ENCODE assay signal across 8 mouse cellular contexts in genomic region chr7:67803857-67804215, GRCm38 (mm10). TPM values are rescaled to one million over a fixed set of nuclear protein-coding genes. Genes with fewer than 3 reads are reported as not detected.
DNase-seq lines count a peak whose midpoint lies in the region; ATAC-seq and TF ChIP-seq lines count a peak whose summit lies in the region.

No protein-coding gene starts in this region.

- TF ChIP-seq CTCF in cerebellum, adult 2 months (IDR thresholded peaks at IDR 0.05; ENCODE audit: borderline replicate concordance, insufficient read depth, low read depth, low read length): no peak

- no peak for TF ChIP-seq POLR2A in cerebellum, adult 2 months (IDR thresholded peaks at IDR 0.05; ENCODE audit: borderline replicate concordance, insufficient read depth, low read length)

- peak overlapping the region; percentile 62 for H3K4me2 ChIP-seq in neural tube, embryonic 11.5 days (ENCODE audit: low read depth)
- peak overlapping the region; percentile 61 for H3K4me2 ChIP-seq in limb, embryonic 15.5 days
- H3K4me2 ChIP-seq in stomach, embryonic 16.5 days (ENCODE audit: low read depth, low read length): peak overlapping the region; percentile 57

- no peaks in the 10 kb centered on the region for H3K4me1 ChIP-seq in cerebellum, adult 2 months (ENCODE audit: control insufficient read depth, insufficient read depth, low read length)
- H3K4me1 ChIP-seq in neural tube, embryonic 11.5 days (ENCODE audit: control insufficient read depth, insufficient read depth, low read length): no peaks in the 10 kb centered on the region
- H3K4me1 ChIP-seq in limb, embryonic 15.5 days: peaks cover 9% of the 10 kb centered on the region
- H3K4me1 ChIP-seq in stomach, embryonic 16.5 days (ENCODE audit: control insufficient read depth, insufficient read depth, low read length): peaks cover 4% of the 10 kb centered on the region; the same call in 1 of the 2 replicates

- no peaks in the 10 kb centered on the region for H3K9me3 ChIP-seq in neural tube, embryonic 11.5 days (ENCODE audit: control insufficient read depth, low read length)
- no peaks in the 10 kb centered on the region for H3K9me3 ChIP-seq in limb, embryonic 15.5 days
- no peaks in the 10 kb centered on the region for H3K9me3 ChIP-seq in stomach, embryonic 16.5 days (replicated peaks; ENCODE audit: control insufficient read depth, low read length)

- H3K36me3 ChIP-seq in neural tube, embryonic 11.5 days (ENCODE audit: control insufficient read depth, insufficient read depth, low read length): no peaks in the 10 kb centered on the region
- H3K36me3 ChIP-seq in limb, embryonic 15.5 days: no peaks in the 10 kb centered on the region
- no peaks in the 10 kb centered on the region for H3K36me3 ChIP-seq in stomach, embryonic 16.5 days (ENCODE audit: control insufficient read depth, insufficient read depth, low read length)

- no peaks in the 10 kb centered on the region for H3K27me3 ChIP-seq in cerebellum, adult 2 months (ENCODE audit: control insufficient read depth, insufficient read depth, low read length)
- no peaks in the 10 kb centered on the region for H3K27me3 ChIP-seq in neural tube, embryonic 11.5 days (ENCODE audit: control insufficient read depth, insufficient read depth, low read length)
- H3K27me3 ChIP-seq in limb, embryonic 15.5 days: 0 out of 2 replicates have a peak, but pooled peaks cover 8% of the 10 kb centered on the region
- no peaks in the 10 kb centered on the region for H3K27me3 ChIP-seq in stomach, embryonic 16.5 days (ENCODE audit: control insufficient read depth, insufficient read depth, low read length)

- H3K27ac ChIP-seq in cerebellum, adult 2 months (ENCODE audit: insufficient read depth, low read length): no peak overlapping the region
- no peak overlapping the region for H3K27ac ChIP-seq in neural tube, embryonic 11.5 days (ENCODE audit: low read depth, low read length)
- H3K27ac ChIP-seq in limb, embryonic 15.5 days: no peak overlapping the region
- H3K27ac ChIP-seq in stomach, embryonic 16.5 days (ENCODE audit: low read length): no peak overlapping the region

- ATAC-seq in neural tube, embryonic 11.5 days (ENCODE audit: insufficient read depth, low FRiP score, low TSS enrichment): peak; percentile 53
- no peak for ATAC-seq in limb, embryonic 15.5 days (ENCODE audit: insufficient number of reproducible peaks, low FRiP score, low TSS enrichment, low read depth)
- ATAC-seq in stomach, embryonic 16.5 days (ENCODE audit: insufficient read depth, low FRiP score): no peak
- ATAC-seq in CD4-positive, CD25-positive, alpha-beta regulatory T cell, adult 4 months: no peak

- 7% methylated on average over 13 of the region's 13 CpGs for WGBS in cerebellum, adult 2 months
- 13% methylated on average over 12 of the region's 13 CpGs for WGBS in neural tube, embryonic 11.5 days
- 11% methylated on average over 12 of the region's 13 CpGs for WGBS in limb, embryonic 15.5 days
- WGBS in stomach, embryonic 16.5 days: 14% methylated on average over 13 of the region's 13 CpGs

- H3K9ac ChIP-seq in neural tube, embryonic 11.5 days (ENCODE audit: low read length): 0 out of 2 replicates have a peak overlapping the region, but pooled peaks have one; percentile 6
- peak overlapping the region; percentile 15; the same call in 1 of the 2 replicates for H3K9ac ChIP-seq in limb, embryonic 15.5 days
- H3K9ac ChIP-seq in stomach, embryonic 16.5 days (ENCODE audit: low read length): peak overlapping the region; percentile 61

- no peak for DNase-seq in cerebellum, adult 2 months
- no peak for DNase-seq in cerebellum, postnatal 25 days
- no peak for DNase-seq in neural tube, embryonic 11.5 days (ENCODE audit: low spot score)
- no peak for DNase-seq in neural tube, embryonic 10.5 days (ENCODE audit: extremely low spot score, low spot score)
- DNase-seq in ovary, postnatal 10 days (ENCODE audit: low spot score): no peak

- H3K4me3 ChIP-seq in cerebellum, adult 2 months (replicated peaks; ENCODE audit: insufficient read depth, low read depth, low read length): peak overlapping the region; percentile 59
- peak overlapping the region; percentile 29; the same call in 1 of the 2 replicates for H3K4me3 ChIP-seq in neural tube, embryonic 11.5 days (ENCODE audit: low read depth, low read length)
- peak overlapping the region; percentile 43 for H3K4me3 ChIP-seq in limb, embryonic 15.5 days
- peak overlapping the region; percentile 32 for H3K4me3 ChIP-seq in stomach, embryonic 16.5 days (replicated peaks; ENCODE audit: low read length)

RNA-seq across cellular contexts. Expression of gene Synm, which starts 44.3 kb away (rescaled TPM):
- polyA plus RNA-seq in cerebellum, adult 2 months (2012; rRNA removed): 9.2 and 10.4 TPM in 2 replicates
- 3.8 and 5.8 TPM in 2 replicates for polyA plus RNA-seq in neural tube, embryonic 11.5 days (2014; fragmentation: Nextera tagmentation; extraction: Ambion mirVana)
- 1.8 TPM in 2 replicates for polyA plus RNA-seq in limb, embryonic 15.5 days (2015; fragmentation: Nextera tagmentation; extraction: Ambion mirVana)
- polyA plus RNA-seq in stomach, embryonic 16.5 days (2015; fragmentation: Nextera tagmentation; extraction: Ambion mirVana): 8.1 and 9.5 TPM in 2 replicates
- not detected for polyA plus RNA-seq in CD4-positive, CD25-positive, alpha-beta regulatory T cell, adult 4 months (2017; shearing (Covaris generic))

Comparison
In these comparisons a context has a peak if more than half of its experiments do, and no peak if none do; other contexts are left out.
1. H3K9ac ChIP-seq: peak in every context shown above with its lines; median percentile 61 in stomach, embryonic 16.5 days; 15 in limb, embryonic 15.5 days; 6 in neural tube, embryonic 11.5 days.